Mouse (Mus musculus) liver, adult 2 months (tissue): ENCODE data around the gene Cpxm2.

ENCODE experiments used
- CTCF ChIP-seq: fragments of 200-500 bp; IDR thresholded peaks from 2 replicates; pipeline ENCODE4 v1.5.1; 2011; ENCODE audit warnings: low read depth, low read length, control low read depth
- POLR2A ChIP-seq: fragments of 200-500 bp; IDR thresholded peaks from 2 replicates; pipeline ENCODE4 v1.6.1; 2011; ENCODE audit warnings: low read length, control low read depth; ENCODE audit not compliant: insufficient read depth; ENCODE audit errors: extremely low read depth

- no peak for TF ChIP-seq CTCF
- no peak for TF ChIP-seq POLR2A
Observed at GRCm38 (mm10) chr7:132193606-132194005, 39.1 kb upstream of the Cpxm2 start.
